Mouse (Mus musculus): ENCODE data around the gene Noxred1.
"Not testable (repeated sequence)": the region's sequence is repeated elsewhere in the genome, so short reads cannot be mapped to it uniquely, and the experiment has no call there.

Gene Noxred1

GRCm38 (mm10) chr12:87238632-87239031 lies at the start of gene Noxred1:
Gene Noxred1, minus strand, starts transcription at chr12:87238732.
- DNase-seq: no peak

- DNase-seq: no peak
Measured at GRCm38 (mm10) chr12:87284726-87285125, 46.2 kb upstream of the Noxred1 start.

GRCm38 (mm10) chr12:87284268-87284667 lies 45.7 kb upstream of the Noxred1 start:
- DNase-seq: no peak

GRCm38 (mm10) chr12:87283706-87284105 lies 45.2 kb upstream of the Noxred1 start:
- DNase-seq: no peak

- DNase-seq: no peak
Measured at GRCm38 (mm10) chr12:87282743-87283142, 44.2 kb upstream of the Noxred1 start.

- DNase-seq: no peak
Measured at GRCm38 (mm10) chr12:87281766-87282165, 43.2 kb upstream of the Noxred1 start.

- DNase-seq: no peak
Measured at GRCm38 (mm10) chr12:87279879-87280278, 41.3 kb upstream of the Noxred1 start.

GRCm38 (mm10) chr12:87279350-87279749 lies 40.8 kb upstream of the Noxred1 start:
- no peak for DNase-seq

GRCm38 (mm10) chr12:87278118-87278730 lies 39.7 kb upstream of the Noxred1 start:
- no peak for DNase-seq

- DNase-seq: not testable (repeated sequence)
Measured at GRCm38 (mm10) chr12:87277251-87277650, 38.7 kb upstream of the Noxred1 start.

GRCm38 (mm10) chr12:87274853-87275831 lies 36.6 kb upstream of the Noxred1 start:
- DNase-seq: no peak

- peak; percentile 30 for DNase-seq
Measured at GRCm38 (mm10) chr12:87267682-87268081, 29.1 kb upstream of the Noxred1 start.

GRCm38 (mm10) chr12:87266827-87267603 lies 28.5 kb upstream of the Noxred1 start:
- DNase-seq: no peak

- DNase-seq: peak; percentile 97
Measured at GRCm38 (mm10) chr12:87266108-87266826, 27.7 kb upstream of the Noxred1 start, which contains the start of the genes Vipas39 and Ahsa1. Gene Vipas39, minus strand, starts transcription at chr12:87266256. Gene Ahsa1, plus strand, starts transcription at chr12:87266479.

GRCm38 (mm10) chr12:87265444-87265843 lies 26.9 kb upstream of the Noxred1 start:
- peak; percentile 30 for DNase-seq

GRCm38 (mm10) chr12:87260562-87260961 lies 22.0 kb upstream of the Noxred1 start:
- no peak for DNase-seq

GRCm38 (mm10) chr12:87256629-87257028 lies 18.1 kb upstream of the Noxred1 start:
- DNase-seq: no peak

GRCm38 (mm10) chr12:87253878-87254277 lies 15.3 kb upstream of the Noxred1 start:
- no peak for DNase-seq

- no peak for DNase-seq
Measured at GRCm38 (mm10) chr12:87250161-87250560, 11.6 kb upstream of the Noxred1 start.

GRCm38 (mm10) chr12:87236882-87237483 lies 1.5 kb downstream of the Noxred1 start:
- no peak for DNase-seq

GRCm38 (mm10) chr12:87230379-87230895 lies 8.1 kb downstream of the Noxred1 start:
- DNase-seq: no peak

GRCm38 (mm10) chr12:87229633-87230032 lies 8.9 kb downstream of the Noxred1 start:
- no peak for DNase-seq
